Mouse (Mus musculus) CH12.LX (cell line): ENCODE results near the gene Hsd3b7. TPM values are rescaled to one million over a fixed set of nuclear protein-coding genes. Genes with fewer than 3 reads are reported as not detected.

Experiments
- DNase-seq: peaks from one replicate; pipeline ENCODE4 v3.0.0-alpha.2; 2013; ENCODE audit errors: extremely low read depth
- H3K27ac ChIP-seq: 2 replicates; pipeline ENCODE4 v1.5.1; 2012; ENCODE audit warnings: low read depth, mild to moderate bottlenecking, control low read depth, moderate library complexity; ENCODE audit not compliant: insufficient read depth
- H3K27me3 ChIP-seq: replicated peaks from 2 replicates; pipeline ENCODE3; 2012; ENCODE audit warnings: inconsistent platforms
- H3K36me3 ChIP-seq, 2 experiments: replicated peaks in 1 of 2; 2 replicates each; pipeline versions ENCODE3 to v1.6.1; 2012; ENCODE audit warnings: inconsistent platforms in 1 of 2, low read length in 1 of 2, mild to moderate bottlenecking in 1 of 2, mixed read lengths in 1 of 2, moderate library complexity in 1 of 2; ENCODE audit not compliant: control insufficient read depth in 1 of 2, insufficient read depth in 1 of 2
- H3K4me1 ChIP-seq, 2 experiments: 2 replicates each; pipeline ENCODE4 v1.6.1; 2012; ENCODE audit warnings: inconsistent platforms in 1 of 2, moderate library complexity in 1 of 2; ENCODE audit not compliant: insufficient read depth in 2 of 2, control insufficient read depth in 1 of 2
- H3K4me2 ChIP-seq: 2 replicates; pipeline ENCODE4 v1.6.1; 2012; ENCODE audit warnings: low read depth, mild to moderate bottlenecking, control low read depth; ENCODE audit not compliant: poor library complexity, insufficient read depth, severe bottlenecking
- H3K4me3 ChIP-seq, 3 experiments: fragments of 150-350 bp in 1 of 3; sonication (generic) in 1 of 3; replicated peaks in 1 of 3; 2 replicates each; pipeline versions ENCODE3 to v1.5.1; 2011 to 2012; ENCODE audit warnings: low read depth in 2 of 3, low read length in 2 of 3, mild to moderate bottlenecking in 2 of 3, moderate library complexity in 2 of 3, control low read depth in 1 of 3, improper control_type of control experiment in 1 of 3, inconsistent platforms in 1 of 3, mixed read lengths in 1 of 3; ENCODE audit not compliant: poor library complexity in 1 of 3
- H3K79me2 ChIP-seq: replicated peaks from 2 replicates; pipeline ENCODE4 v1.6.1; 2012; ENCODE audit warnings: mild to moderate bottlenecking, moderate library complexity; ENCODE audit not compliant: control insufficient read depth, poor library complexity, insufficient read depth, severe bottlenecking; ENCODE audit errors: extremely low read depth
- H3K9ac ChIP-seq: 2 replicates; pipeline ENCODE4 v1.6.1; 2012; ENCODE audit warnings: low read depth, mild to moderate bottlenecking, control low read depth, moderate library complexity; ENCODE audit not compliant: insufficient read depth
- H3K9me3 ChIP-seq: replicated peaks from 2 replicates; pipeline ENCODE3; 2012; ENCODE audit warnings: low read length, inconsistent platforms, mixed read lengths
- CHD2 ChIP-seq: IDR thresholded peaks from 2 replicates; pipeline ENCODE4 v1.6.1; 2011; ENCODE audit warnings: low read length, improper control_type of control experiment
- E2F4 ChIP-seq: IDR thresholded peaks from 2 replicates; pipeline ENCODE4 v1.6.1; 2011; ENCODE audit warnings: low read depth, low read length, improper control_type of control experiment; ENCODE audit not compliant: insufficient replicate concordance
- EP300 ChIP-seq: IDR thresholded peaks from 2 replicates; pipeline ENCODE4 v1.6.1; 2011; ENCODE audit warnings: low read length, improper control_type of control experiment
- GABPA ChIP-seq: IDR thresholded peaks from 2 replicates; pipeline ENCODE4 v1.6.1; 2012; ENCODE audit warnings: low read depth, low read length, improper control_type of control experiment, inconsistent platforms; ENCODE audit not compliant: insufficient replicate concordance
- MAFK ChIP-seq: IDR thresholded peaks from 2 replicates; pipeline ENCODE4 v1.6.1; 2011; ENCODE audit warnings: low read length, improper control_type of control experiment; ENCODE audit not compliant: insufficient replicate concordance
- MXI1 ChIP-seq: IDR thresholded peaks from 2 replicates; pipeline ENCODE4 v1.6.1; 2011; ENCODE audit warnings: mild to moderate bottlenecking, low read depth, low read length, improper control_type of control experiment
- NELFE ChIP-seq: IDR thresholded peaks from 2 replicates; pipeline ENCODE4 v1.6.1; 2011; ENCODE audit warnings: low read depth, low read length, improper control_type of control experiment
- NRF1 ChIP-seq: IDR thresholded peaks from 2 replicates; pipeline ENCODE4 v1.6.1; 2014; ENCODE audit warnings: low read depth, mild to moderate bottlenecking, inconsistent platforms, low read length, improper control_type of control experiment, moderate library complexity
- RAD21 ChIP-seq: IDR thresholded peaks from 2 replicates; pipeline ENCODE4 v1.6.1; 2011; ENCODE audit warnings: low read depth, mild to moderate bottlenecking, low read length, improper control_type of control experiment, moderate library complexity
- RCOR1 ChIP-seq: conservative IDR thresholded peaks from 2 replicates; pipeline ENCODE4 v1.6.1; 2012; ENCODE audit warnings: low read depth, mild to moderate bottlenecking, inconsistent platforms, low read length, improper control_type of control experiment
- SIN3A ChIP-seq: IDR thresholded peaks from 2 replicates; pipeline ENCODE4 v1.6.1; 2012; ENCODE audit warnings: low read length, improper control_type of control experiment, inconsistent platforms
- SMC3 ChIP-seq: IDR thresholded peaks from 2 replicates; pipeline ENCODE4 v1.6.1; 2011; ENCODE audit warnings: low read depth, low read length, improper control_type of control experiment
- TBP ChIP-seq: conservative IDR thresholded peaks from 2 replicates; pipeline ENCODE4 v1.6.1; 2011; ENCODE audit warnings: low read depth, low read length, improper control_type of control experiment
- TCF12 ChIP-seq: IDR thresholded peaks from 2 replicates; pipeline ENCODE4 v1.6.1; 2014; ENCODE audit warnings: low read depth, mild to moderate bottlenecking, inconsistent platforms, low read length, improper control_type of control experiment
- USF1 ChIP-seq: IDR thresholded peaks from 2 replicates; pipeline ENCODE4 v1.6.1; 2014; ENCODE audit warnings: low read depth, mild to moderate bottlenecking, inconsistent platforms, low read length, improper control_type of control experiment
- ZC3H11A ChIP-seq: IDR thresholded peaks from 2 replicates; pipeline ENCODE4 v1.6.1; 2012; ENCODE audit warnings: low read depth, mild to moderate bottlenecking, inconsistent platforms, low read length, improper control_type of control experiment
- ZKSCAN1 ChIP-seq: IDR thresholded peaks from 2 replicates; pipeline ENCODE4 v1.6.1; 2012; ENCODE audit warnings: low read depth, inconsistent platforms, low read length, improper control_type of control experiment, borderline replicate concordance
- ZNF384 ChIP-seq: IDR thresholded peaks from 2 replicates; pipeline ENCODE4 v1.6.1; 2012; ENCODE audit warnings: low read depth, low read length, improper control_type of control experiment, inconsistent platforms
- dilution Hi-C: fragments of 300-500 bp; cut with MboI; formaldehyde crosslinking; loops from 2 replicates; pipeline ENCODE4 v1.14.3; 2020; ENCODE audit warnings: low sequenced_read_pairs; ENCODE audit not compliant: extremely low pct_unique_long_range_greater_than_20kb, extremely low pct_ligation_motif_present
- in situ Hi-C: fragments of 300-500 bp; cut with MboI; formaldehyde crosslinking; loops from 3 replicates; pipeline ENCODE4 v1.14.3; 2019; ENCODE audit warnings: low sequenced_read_pairs, low pct_ligation_motif_present, low pct_unique_long_range_greater_than_20kb, mixed read lengths
- polyA plus RNA-seq: library from polyadenylated mRNA; unstranded; fragments of >175 nt; gene quantifications from 2 replicates; pipeline ENCODE4 v1.2.1, GENCODE M21; 2012; ENCODE audit warnings: low read depth; ENCODE audit not compliant: insufficient read length
- total RNA-seq, 2 experiments: library from RNA; depleted of rRNA; stranded (reverse); fragments of 300-350 nt in 1 of 2; fragments of >200 nt in 1 of 2; gene quantifications; 2 replicates each; pipeline ENCODE4 v1.2.3; 2012 to 2014

The Hsd3b7 gene
- total and polyA plus RNA-seq, 3 experiments: 0.99 to 6.8 (median 4.2) TPM

DNA sequence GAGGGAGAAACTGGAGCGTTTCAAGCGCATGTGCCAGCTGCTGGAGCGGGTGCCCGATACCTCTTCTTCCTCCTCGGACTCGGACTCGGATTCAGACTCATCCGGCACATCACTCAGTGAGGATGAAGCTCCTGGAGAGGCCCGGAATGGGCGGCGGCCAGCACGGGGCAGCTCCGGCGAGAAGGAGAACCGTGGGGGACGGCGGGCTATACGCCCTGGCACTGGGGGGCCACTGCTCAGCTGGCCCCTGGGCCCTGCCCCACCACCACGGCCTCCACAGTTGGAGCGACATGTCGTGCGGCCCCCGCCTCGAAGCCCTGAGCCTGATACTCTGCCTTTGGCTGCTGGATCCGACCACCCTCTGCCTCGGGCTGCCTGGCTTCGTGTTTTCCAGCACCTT, 48.3 kb upstream of the Hsd3b7 start:
- H3K4me2 ChIP-seq: no peak overlapping the region
- no peak for TF ChIP-seq MXI1
- no peak for TF ChIP-seq RAD21
- TF ChIP-seq NRF1: no peak
- TF ChIP-seq TBP: no peak
- no peak for TF ChIP-seq NELFE
- TF ChIP-seq USF1: no peak
- TF ChIP-seq ZC3H11A: no peak
- TF ChIP-seq RCOR1: no peak
- no peaks in the 10 kb centered on the region for H3K9me3 ChIP-seq
- H3K27ac ChIP-seq: no peak overlapping the region
- peaks cover under 1 to 21% of the 10 kb centered on the region in 2 experiments; a peak in 3 of 4 replicates for H3K4me1 ChIP-seq
- dilution Hi-C loops: no loop called here
- H3K27me3 ChIP-seq: no peaks in the 10 kb centered on the region
- peaks cover 49 to 94% of the 10 kb centered on the region in 2 experiments for H3K36me3 ChIP-seq
- H3K4me3 ChIP-seq: no peak overlapping the region
- no peak for DNase-seq
- no peak overlapping the region for H3K9ac ChIP-seq
- in situ Hi-C loops: loop anchor here (25.0 kb wide), 1 partner anchor 390 kb away; no protein-coding TSS in a partner anchor
- no peaks in the 10 kb centered on the region for H3K79me2 ChIP-seq

DNA sequence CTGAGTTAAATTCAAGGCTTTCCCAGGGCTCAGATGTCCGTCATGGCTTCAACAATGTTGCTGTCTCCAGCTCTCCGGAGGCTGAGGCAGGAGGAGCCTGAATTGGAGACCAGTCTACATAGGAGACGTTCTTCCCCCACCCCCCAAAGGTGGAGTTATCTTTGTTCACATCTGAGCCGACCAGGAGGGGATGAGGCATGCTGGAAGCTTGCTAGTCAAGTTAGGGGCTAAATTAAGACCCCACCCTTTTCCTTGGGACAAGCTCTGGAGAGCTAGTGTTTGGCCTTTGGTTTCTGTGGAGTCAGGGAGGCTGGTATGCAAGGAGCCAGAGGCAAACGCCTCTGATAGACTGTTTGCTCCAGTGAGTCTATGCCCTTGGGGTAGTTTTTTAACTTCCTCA, 47.2 kb upstream of the Hsd3b7 start:
- peaks cover 46 to 99% of the 10 kb centered on the region in 2 experiments for H3K36me3 ChIP-seq

DNA sequence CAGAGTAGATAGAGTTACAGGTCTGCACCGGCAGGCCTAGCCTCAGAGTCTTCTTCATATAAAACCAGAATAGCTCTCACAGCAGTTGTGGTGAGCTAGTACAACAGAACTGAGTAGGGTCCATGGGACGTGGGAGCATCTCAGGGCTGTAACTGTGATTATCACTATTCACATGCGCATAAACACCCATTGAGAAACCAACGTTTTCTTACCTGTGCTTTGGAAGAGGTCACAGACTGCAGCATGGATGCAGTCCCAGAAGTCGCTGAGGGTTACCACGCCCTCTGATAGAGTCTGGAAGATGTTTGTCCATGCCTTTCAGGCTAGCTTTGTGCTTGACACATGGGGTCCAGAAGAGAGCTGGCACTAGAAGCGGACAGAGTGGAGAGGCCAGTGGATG, 46.7 kb upstream of the Hsd3b7 start:
- Histone ChIP-seq H3K9me3 (no peaks in the 10 kb centered on the region), H3K79me2 (no peaks in the 10 kb centered on the region), H3K9ac (no peak overlapping the region), H3K4me2 (no peak overlapping the region), H3K4me1 (peaks cover 0 to 13% of the 10 kb centered on the region in 2 experiments; a peak in 1 of 4 replicates), H3K27ac (no peak overlapping the region), H3K36me3 (peaks cover 40 to 98% of the 10 kb centered on the region in 2 experiments), H3K4me3 (no peak overlapping the region), H3K27me3 (no peaks in the 10 kb centered on the region)
- no peak for DNase-seq
- in situ Hi-C loops (loop anchor here (25.0 kb wide), 1 partner anchor 391 kb away; no protein-coding TSS in a partner anchor), dilution Hi-C loops (no loop called here)
- no peak for TF ChIP-seq GABPA
- no peak for TF ChIP-seq SMC3
- no peak for TF ChIP-seq ZC3H11A
- TF ChIP-seq E2F4: no peak
- no peak for TF ChIP-seq ZNF384
- TF ChIP-seq TCF12: no peak
- no peak for TF ChIP-seq SIN3A
- TF ChIP-seq EP300: no peak
- TF ChIP-seq MAFK: no peak

More for the DNA sequence above, 47.2 kb upstream of the Hsd3b7 start:
- H3K4me1 ChIP-seq: peaks cover 0 to 13% of the 10 kb centered on the region in 2 experiments; a peak in 1 of 4 replicates
- H3K4me2 ChIP-seq: no peak overlapping the region
- in situ Hi-C loops: loop anchor here (25.0 kb wide), 1 partner anchor 391 kb away; no protein-coding TSS in a partner anchor
- H3K27ac ChIP-seq: no peak overlapping the region
- no peak for DNase-seq
- dilution Hi-C loops: no loop called here
- no peak overlapping the region for H3K4me3 ChIP-seq
- no peaks in the 10 kb centered on the region for H3K9me3 ChIP-seq
- no peak for TF ChIP-seq ZKSCAN1
- no peak for TF ChIP-seq CHD2
- TF ChIP-seq RCOR1: no peak
- TF ChIP-seq MAFK: no peak
- TF ChIP-seq USF1: no peak
- no peaks in the 10 kb centered on the region for H3K27me3 ChIP-seq
- H3K79me2 ChIP-seq: no peaks in the 10 kb centered on the region
- no peak overlapping the region for H3K9ac ChIP-seq
